Mouse (Mus musculus) gastrocnemius, adult 18-20 months (tissue): ENCODE measurements around the gene Ahctf1. TPM values are rescaled to one million over a fixed set of nuclear protein-coding genes. Genes with fewer than 3 reads are reported as not detected.
A peak's percentile ranks its signal among the peaks of the same experiment; 100 is the strongest.

Experiments used
- DNase-seq: peaks from one replicate; pipeline ENCODE4 v3.0.0; 2021; ENCODE audit warnings: low spot score
- total RNA-seq, 2 experiments: library from RNA; stranded (reverse); gene quantifications; 2 replicates each; pipeline ENCODE4 v1.2.3; 2021

Gene Ahctf1
- total RNA-seq, 2 experiments from 2014 or later: 15.0 to 17.5 TPM

DNA sequence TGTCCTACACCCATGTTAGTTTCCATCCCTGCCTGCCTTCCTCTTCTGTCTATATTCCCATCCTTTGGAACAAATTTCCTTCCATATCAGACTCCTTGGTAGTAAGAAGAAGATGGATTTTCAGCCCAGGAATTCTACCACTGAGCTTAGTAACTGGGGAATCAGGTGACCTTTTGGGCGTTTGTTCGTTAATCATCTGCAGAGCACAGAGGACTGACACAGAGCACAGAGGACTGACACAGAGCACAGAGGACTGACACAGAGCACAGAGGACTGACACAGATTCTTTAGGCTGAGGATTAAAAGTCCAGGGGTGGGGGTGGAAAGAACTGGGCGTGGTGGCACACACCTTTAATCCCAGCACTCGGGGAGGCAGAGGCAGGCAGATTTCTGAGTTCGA is 2.3 kb upstream of the Ahctf1 start:
- no peak for DNase-seq

DNA sequence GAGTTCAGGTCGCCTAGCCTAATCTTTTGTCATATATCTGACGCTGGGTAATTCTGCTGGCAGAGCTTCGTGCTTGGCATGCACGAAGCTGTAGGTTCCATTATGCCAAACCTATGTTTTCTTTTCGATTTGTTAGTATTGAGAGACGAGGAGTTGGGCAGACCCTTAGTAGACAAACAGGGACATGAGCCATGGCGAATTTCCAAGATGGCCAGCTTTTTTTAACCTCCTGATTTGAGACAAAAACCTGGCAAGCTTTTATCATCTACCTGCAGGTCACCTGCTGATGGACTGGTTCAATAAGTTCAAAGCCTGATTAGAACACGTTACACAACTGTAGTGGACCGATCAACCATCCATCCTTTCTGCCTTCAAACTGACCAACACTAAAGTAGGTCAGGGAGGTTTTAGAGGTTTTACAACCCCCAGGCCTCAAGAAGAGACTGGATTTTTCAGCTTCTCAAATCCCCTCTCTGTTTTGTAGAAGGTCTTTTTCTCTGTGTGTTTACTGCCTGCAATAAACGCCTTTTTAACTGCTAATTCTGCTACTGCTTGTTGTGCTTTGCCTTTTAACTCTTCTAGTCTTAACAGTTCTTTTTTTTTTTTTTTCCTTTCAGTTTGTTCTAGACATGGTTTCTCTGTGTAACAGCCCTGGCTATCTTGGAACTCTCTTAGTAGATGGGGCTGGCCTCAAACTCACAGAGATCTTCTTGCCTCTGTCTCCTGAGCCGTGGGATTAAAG is 831 bp upstream of the Ahctf1 start:
- peak; percentile 24 for DNase-seq

DNA sequence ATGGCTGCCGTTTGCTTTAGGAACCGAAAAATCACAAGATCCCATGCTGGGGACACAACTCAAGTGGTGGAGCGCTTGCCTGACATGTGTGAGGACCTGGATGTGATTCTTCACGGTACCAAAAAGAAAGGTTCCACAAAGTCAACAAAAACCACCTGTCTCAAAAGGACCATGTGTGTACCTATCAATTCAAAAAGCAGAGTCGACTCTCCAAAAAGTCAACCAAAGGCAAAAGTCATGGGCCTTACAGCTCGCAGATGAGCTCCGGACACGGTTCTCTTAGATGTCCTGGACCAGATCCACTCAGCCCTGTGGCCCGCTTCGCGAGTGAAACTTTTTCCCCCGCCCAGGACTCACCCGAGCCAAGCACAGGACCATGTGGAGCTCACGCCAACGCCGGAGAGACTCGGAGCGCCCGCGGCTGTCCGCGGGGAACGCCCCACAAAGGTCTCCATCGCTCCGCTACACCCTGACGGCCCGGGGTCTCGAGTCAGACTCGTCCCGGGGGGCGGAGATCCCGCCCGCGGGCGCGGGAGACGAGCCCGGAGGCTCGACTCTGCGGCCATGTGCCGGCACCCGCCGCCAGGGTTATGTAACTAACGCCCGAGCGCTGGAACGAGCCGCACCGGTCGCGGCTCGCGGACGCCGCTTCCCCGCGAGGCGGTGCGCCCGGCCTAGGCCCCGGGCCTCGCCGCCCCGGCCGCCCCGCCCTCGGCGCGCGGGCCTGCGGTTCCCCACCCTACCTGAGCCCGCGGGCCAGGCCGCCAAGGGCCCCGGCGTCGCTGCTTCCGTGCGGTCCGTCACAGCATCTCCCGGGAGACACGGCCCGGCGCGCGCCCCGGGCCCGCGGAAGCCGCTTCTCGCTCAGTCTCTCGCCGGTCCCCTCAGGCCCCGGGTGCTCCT is 619 bp downstream of the Ahctf1 start, which contains the start of gene Gm10518:
TSS of gene Gm10518 (plus strand) at position 767 of the 903 bp plus-strand sequence.
- DNase-seq: peak; percentile 72

DNA sequence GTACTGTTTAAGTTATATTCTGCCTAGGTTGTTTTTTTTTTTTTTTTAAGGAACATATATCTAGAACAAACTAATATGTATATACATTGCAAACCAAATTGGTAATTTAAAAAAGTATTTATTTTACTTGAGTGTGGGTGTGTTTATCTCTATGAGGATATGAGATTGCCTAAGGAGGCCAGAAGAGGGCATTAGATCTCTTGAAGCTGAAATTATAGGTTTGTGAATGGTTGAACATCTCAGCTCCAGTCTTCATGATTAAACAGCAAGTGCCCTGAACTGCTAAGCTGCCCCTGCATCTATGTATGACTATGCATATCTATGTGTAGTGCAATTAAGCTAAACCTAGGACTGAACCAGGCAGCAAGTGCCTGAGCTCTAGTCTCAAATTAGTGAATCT is 4.7 kb downstream of the Ahctf1 start:
- DNase-seq: no peak

DNA sequence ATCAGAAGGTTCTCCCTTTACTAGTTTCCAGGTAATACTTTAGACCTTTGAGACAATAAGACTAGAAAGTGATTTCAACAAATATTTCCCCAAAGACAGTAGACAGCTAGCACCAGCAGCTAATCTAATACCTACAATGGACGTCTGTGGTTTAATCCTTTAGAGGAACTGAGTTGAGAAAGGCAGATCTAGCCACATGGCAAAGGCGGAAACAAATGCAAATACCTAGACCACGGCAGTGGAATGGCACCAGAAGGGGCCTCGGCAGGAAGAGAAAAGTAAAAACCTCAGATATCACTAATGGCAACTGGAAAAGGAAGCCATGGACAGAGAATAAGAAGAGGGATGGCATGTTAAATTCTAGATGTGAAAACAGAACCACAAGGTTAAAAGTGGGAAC is 16.2 kb downstream of the Ahctf1 start:
- no peak for DNase-seq

DNA sequence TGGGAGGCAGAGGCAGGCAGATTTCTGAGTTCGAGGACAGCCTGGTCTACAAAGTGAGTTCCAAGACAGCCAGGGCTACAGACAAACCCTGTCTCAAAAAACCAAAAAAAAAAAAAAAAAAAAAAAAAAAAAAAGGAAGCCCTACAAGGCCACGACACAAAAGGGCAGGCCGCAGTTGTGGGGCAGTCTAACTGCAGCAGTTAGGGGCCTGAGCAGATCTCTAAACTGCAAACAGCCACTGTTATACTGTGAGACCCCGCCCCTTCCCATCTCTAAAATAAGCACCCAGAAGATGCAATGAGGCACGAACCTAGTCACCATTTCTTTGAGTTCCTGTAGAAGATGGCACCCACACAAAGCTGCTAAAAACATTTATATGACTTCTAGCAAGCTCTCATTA is 18.0 kb downstream of the Ahctf1 start:
- no peak for DNase-seq

DNA sequence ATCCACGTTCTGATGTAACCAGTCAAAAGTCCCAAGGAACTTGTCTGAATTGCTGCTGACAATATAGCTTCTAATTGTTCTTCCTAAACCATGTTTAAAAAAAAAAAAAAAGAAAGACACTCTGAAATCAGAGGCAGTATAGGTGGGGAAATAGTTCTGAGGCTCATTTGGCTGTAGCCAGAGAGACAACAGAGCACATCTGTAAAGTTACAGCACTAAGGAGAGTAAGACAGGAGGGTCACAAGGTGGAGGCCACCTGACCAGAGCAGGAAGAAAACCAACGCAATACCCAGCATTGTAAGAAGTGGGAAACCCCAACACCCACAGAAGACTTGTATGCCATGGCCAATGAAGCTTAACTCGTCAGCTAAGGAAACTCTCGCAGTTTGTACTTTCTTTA is 19.4 kb downstream of the Ahctf1 start:
- no peak for DNase-seq

DNA sequence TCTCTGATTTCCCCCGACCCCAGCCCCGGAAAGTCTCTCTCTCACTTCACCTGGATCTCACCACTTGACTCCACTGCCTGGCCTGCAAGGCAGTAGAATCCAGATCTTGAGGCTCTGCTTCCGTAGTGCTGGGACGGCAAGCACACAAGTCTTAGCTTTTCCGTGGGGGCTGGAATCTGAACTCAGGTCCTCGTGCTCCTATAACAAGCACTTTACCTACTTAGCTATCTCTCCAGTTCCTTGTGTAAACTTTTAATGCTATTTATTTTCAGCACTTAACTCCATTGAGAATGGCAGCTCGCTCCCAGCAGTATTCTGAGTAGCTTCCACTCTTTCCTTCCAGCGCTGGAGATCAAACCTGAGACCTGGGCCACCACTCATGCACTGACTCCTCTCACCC is 26.6 kb downstream of the Ahctf1 start:
- DNase-seq: no peak

DNA sequence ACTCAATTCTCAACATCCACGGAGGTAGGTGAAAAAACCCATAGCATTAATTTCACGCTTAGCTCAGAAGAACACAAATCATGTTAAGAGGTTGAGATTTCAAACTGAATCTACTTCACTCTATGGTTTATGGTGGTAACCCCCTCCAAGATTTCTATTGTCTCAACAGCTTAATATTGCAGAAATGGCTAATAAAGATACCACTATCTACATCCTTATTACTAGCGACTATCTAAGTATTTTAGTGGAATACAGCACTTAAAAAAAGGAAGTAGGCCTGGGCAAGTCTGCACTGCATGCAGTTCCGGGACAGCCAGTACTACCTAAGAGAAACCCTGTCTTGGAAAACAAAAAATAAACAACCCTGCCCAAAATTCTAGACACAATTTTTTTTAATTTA is 42.9 kb downstream of the Ahctf1 start:
- no peak for DNase-seq

DNA sequence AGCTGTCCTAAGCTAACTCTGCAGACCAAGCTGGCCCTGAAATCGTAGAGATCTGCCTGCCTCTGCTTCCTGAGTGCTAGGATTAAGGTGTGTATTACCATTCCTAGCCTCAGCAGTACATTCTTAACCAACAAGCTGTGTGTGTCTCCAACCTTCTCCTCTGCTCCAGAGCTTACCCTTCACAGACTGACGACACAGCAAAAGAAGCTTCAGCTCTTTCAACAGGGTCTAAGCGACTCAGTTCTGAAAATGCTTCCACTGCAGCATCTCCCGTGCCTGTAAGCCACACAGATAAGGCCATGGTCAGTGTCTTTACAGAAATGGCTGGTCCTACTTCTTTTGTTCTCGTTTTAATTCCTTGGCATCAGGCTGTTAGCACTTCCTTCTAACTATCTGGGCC is 43.4 kb downstream of the Ahctf1 start:
- no peak for DNase-seq

DNA sequence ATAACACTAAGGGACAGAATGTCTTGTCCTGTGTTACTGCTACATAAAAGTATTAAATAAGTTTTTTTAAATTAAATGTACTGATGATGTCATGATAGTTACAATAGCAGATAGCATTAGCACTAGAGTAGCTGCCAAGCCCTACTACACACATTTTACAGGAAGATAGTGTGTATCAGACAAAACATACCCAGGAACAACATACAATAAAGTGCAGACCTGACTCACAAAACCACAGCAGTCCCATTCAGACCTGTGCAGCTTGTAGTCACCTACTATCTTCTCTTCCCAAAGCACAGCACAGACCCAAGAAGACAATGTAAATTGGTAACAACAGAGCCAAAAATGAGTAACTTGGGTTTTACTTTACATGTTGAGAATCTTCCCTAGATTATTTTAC is 47.0 kb downstream of the Ahctf1 start:
- DNase-seq: no peak

DNA sequence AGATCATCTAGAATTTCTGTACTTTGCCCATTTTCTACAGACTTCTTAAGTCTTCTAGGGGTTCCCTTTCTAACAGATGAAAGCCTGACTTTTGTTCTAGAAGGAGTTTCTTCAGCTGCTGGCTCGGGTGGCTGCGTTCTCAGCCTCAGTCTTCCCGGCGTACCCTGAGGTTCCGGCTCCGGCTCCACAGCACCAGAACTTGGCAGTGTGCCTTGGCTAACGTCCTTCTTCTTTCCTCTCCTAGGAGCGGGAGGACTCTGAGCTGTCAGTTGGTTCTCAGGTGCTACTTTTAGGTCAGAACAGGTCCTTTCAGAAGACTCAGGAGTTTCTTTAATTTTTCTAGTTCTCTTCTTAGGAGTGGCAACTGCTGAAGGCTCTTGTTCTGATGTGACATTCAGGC is 50.5 kb downstream of the Ahctf1 start:
- peak; percentile 14 for DNase-seq

DNA sequence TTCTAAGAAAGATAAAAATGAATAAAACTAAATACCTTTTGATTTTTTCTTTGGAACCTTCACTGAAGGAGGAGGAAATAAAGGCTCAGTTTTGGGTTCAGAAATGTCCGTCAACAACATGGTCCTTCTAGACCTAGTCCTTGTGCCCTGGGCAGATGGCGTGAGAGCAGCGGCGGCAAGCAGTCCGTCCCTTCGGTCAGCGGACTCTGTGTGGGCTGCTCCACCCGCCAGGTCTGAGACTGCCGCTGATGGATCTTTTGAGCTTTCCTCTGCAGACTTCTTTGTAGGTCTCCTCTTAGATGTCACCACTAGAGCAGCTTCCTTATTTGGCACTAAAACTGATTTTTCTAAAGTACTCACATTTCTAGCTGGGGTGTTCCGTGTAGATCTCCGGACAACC is 51.2 kb downstream of the Ahctf1 start:
- no peak for DNase-seq

DNA sequence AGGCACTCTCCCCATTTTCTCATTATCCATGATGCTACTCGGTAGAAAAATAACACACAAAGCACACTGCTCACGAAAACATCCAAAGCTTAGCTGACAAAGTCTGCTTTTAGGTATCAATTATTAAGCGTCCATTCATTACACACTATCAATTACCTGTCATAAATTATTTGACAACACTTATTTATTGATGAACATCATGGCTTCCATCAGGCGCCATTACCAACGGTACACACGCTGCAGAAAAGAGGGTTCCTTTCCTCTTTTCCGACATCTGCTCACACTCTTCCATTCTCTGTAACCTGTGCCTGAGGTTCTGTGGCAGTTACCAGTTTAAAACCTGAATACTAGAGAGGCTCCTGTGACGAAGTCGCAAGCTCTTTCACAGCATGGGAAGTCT is 58.3 kb downstream of the Ahctf1 start, which contains the start of gene Kif28:
TSS of gene Kif28 (minus strand) at position 101 of the 400 bp plus-strand sequence.
- DNase-seq: no peak

DNA sequence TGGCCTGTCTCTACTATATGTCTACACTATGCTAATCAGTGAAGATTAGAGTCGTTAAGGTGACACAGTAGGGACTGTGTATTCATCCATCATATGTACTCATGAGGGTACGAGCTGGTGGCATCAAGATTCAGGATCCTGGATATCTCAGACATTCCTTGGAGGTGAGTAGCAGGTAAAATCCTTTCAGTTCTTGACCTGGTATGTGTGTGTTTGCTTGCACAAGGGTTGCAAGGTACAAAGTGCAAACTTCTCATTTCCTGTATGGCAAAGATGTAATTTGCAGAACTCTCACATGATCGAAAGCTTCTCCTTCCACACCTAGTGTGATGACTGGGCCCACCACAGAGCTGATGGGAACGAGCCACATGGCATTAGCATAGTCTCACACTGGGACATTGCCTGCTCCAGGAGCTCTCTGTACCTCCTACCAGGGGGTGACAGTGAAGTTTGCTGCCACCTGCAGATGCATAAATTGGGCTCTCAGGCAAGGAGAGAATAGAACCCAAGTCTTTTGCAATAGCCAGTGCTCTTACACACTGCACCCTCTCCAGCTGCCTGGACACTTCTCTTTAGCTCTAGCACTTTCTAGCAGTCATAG is 59.8 kb downstream of the Ahctf1 start:
- no peak for DNase-seq

DNA sequence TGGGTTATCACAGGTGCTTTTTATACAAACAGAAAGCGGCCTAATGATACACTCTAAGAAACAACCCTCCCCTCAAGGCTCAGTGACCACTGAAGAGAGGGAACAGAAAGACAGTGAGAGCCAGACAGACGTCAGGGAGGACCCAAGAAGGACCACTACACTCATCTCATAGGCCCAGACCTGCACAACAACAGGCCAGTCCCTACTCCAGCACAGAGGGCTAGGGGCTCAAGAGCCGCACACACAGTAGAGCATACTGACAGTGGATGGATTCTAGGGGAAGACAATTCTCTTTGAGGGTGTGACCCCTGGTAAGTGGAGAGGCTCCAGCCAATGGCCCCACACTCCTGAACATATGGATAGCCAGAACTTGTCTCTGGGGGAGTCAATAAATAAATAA is 67.0 kb downstream of the Ahctf1 start:
- no peak for DNase-seq

DNA sequence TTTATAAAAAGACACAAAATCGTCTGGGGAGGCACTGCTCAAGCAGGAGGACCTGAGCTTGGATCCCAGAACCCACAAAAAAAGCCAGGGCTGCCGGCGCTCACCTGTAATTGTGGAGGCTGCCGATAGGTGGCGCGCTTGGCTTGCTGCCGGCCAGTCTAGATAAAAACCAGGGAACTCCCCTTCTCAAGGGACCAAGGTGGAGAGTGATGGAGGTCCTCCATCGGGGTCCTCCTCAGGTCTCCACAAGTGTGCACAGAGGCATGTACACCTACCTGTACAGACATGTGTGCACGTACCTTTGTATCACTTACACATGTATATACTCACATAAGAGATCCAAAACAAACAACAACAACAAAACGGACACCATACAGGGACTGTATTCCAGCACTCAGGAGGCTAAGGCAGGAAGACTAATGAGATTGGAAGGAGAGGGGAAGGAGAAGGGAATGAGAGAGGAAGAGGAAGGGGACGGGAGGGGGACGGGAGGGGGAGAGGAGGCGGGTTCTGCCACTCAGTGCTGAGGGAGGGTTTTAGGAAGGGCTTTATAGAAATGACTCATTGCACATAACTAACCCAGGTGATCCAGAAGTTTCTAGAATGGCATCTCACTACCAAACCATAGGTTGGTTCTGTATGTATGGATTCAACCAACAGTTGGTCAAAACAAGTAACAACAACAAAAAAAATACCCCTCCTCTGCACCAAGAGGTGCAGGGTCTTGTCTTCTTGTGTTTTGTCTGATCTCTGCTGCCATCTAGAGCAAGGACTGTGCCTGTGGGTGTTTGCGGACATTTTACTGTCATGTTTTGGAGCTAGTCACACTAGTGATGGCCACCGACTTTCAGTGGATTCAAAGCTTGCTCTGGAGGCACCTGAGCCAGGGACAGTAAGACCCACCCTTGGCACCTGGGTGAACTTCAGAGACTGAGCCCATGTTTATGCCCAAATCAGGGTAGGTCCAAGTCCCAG is 68.7 kb downstream of the Ahctf1 start:
- DNase-seq: peak; percentile 54

DNA sequence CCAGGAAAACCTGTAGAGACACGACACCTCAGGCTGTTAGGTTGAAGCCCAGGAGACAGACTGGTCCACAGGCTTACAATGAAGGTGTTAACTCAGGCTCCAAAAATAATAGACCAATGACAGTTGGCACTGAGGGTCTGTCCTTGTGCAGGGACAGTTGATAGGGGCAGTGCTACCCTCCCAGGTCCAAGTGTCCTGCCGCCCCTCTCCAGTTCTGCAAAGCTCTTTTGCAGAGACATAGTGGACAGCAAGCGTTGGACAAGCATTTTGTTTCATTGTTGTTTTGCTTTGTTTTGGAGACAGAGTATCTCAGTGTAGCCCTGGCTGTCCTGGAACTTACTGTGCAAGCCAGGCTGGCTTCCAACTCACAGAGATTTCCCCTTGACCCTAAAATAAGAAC is 72.1 kb downstream of the Ahctf1 start:
- DNase-seq: no peak

DNA sequence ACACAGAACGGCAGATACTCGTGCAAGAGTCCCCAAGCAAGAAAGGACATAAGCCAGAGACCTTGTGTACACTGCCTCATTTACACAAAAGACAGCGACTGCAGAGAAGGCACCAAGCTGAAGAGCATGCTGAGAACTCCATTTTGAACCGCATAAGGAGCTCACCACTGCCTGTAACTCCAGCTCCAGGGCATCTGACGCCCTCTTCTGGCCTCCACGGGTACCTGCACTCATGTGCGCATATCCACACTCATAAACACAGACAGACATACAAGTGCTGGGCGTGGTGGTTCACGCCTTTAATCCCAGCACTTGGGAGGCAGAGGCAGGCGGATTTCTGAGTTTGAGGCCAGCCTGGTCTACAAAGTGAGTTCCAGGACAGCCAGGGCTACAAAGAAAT is 74.8 kb downstream of the Ahctf1 start:
- no peak for DNase-seq

DNA sequence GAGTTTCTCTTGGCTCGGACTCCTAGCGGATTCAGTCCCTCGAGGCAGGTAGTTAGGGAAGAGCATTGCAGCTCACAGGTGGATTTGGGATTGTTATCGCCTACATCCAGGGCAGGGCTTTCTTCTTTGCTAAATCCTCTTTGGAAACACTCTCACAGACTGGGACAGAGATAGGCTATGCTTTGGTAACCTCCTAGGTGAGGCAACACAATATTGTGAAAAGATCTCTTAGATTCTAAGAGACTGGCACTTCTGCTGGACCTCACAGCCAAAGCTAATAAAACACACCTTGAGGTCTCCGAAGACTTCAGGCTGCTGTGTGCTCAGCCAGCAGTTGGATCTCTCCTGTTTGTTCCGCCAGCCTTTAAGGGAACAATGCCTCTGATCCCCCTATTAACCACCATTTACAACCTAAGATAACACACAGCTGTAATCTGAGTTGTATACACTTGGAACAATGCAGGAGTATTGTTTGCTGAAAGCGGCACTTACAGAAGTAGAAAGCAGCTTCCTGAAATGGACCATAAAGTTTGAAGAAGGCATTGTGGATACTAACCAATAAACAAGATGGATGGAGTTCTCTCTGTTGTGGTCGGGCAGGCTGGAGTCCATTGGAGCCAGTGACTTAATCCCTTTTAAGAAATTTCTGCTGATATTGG is 80.5 kb downstream of the Ahctf1 start:
- DNase-seq: no peak

DNA sequence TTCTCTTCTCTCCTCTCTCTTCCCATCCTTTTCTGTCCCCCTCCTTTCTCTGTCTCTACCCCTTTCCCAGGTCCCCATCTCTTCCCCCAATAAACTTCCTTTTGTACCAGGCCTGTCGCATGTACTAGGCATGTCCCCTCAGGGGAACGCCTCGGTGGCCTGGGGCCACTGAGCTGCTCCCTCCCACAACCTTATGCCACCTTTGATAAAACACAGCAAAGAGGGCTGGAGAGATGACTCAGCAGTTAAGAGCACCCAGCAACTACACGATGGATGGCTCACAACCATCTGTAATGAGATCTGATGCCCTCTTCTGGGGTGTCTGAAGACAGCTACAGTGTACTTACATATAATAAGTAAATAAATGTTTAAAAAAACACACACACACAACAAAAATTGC is 87.7 kb downstream of the Ahctf1 start:
- DNase-seq: no peak
